Mouse (Mus musculus) splenic B cell, adult 2 months (primary cell): Measurements from ENCODE around the gene Nrxn1.

ENCODE experiments used
- DNase-seq: peaks from one replicate; pipeline ENCODE4 v3.0.0-alpha.2; 2011; ENCODE audit warnings: low read depth, low spot score
- H3K27me3 ChIP-seq: 2 replicates; pipeline ENCODE4 v1.6.1; 2012; ENCODE audit warnings: mild to moderate bottlenecking, low read length, moderate library complexity, mixed read lengths; ENCODE audit not compliant: control insufficient read depth, poor library complexity, insufficient read depth, severe bottlenecking
- H3K36me3 ChIP-seq: 2 replicates; pipeline ENCODE4 v1.6.1; 2012; ENCODE audit warnings: mild to moderate bottlenecking, low read length, moderate library complexity, mixed read lengths; ENCODE audit not compliant: control insufficient read depth, poor library complexity, insufficient read depth, severe bottlenecking

Gene Nrxn1

DNA sequence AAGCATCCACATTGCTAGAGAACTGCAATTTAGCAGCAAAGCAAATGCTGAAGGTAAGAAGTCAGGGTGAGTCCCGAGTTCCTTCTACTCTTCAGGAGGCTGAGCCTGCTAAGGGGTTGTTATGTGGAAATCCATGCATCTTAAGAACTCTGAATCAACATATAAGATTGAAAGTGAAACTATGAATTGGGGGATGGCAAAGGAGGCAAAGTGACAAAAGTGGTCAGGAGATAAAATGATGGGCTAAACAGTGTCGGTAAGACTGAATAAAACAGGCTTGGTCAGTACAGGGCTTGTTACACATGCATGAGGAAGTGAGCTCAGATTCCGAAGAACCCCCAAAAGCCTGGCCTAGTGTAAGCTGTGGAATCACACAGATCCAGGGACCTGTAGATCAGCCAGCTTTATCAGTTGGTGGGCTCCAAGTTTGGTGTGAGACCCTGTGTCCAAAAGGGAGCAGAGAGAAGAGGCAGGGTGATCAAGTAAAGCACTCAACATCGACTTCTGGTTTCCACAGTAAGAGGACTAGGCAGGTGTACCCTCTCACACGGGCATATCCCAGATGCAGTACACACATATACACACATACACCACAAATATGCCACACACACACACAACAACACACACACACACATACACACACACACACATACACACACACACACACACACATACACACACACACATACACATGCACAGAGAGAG lies 85.3 kb downstream of the Nrxn1 start:
- H3K27me3 ChIP-seq, result no peaks in the 10 kb centered on the region
- no peak for DNase-seq

DNA sequence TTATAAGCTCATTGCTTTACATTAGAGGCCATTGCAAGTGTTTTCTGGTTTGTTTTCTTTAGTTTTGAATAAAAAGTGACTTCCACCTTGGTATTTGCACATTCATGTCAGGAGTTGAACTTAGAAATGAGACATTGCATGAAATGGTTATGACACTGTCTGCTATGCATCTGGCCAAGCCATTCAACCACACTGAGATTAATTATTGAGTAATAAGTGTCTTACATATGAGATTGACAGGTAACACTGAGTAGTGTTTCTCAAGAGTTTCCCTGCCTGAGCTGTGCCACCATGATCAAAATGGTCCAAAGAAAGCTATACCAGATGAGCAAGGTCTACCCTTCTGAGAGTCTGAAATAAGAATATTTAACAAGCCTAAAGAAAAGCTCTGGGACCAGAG lies 92.5 kb downstream of the Nrxn1 start:
- no peak for DNase-seq
- Histone ChIP-seq H3K36me3 (no peaks in the 10 kb centered on the region), H3K27me3 (no peaks in the 10 kb centered on the region)

More for the DNA sequence above, 85.3 kb downstream of the Nrxn1 start:
- H3K36me3 ChIP-seq, result no peaks in the 10 kb centered on the region

DNA sequence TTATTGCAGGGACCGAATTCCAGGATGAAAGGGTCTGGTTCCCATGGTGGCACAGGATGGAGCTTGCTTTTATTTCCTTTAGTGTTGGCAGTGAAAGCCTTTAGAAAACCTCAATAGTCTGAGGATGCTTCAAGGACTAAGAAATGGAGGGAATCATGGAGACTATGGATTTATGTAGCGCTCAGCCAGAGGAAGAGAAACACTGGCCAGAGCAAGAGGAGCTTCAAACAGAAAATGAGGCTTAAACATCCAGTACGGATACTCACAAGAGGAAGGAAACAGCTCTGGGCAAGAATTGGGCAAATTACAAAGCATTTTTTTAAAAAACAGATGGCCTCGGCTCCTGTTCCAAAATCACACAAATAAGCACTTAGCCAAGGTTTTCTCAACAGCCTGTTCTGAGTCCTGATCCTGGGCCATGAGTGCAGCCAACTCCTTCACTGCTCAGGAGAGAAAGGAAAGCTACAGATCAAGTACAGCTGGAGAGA lies 93.2 kb downstream of the Nrxn1 start:
- H3K36me3 ChIP-seq, result no peaks in the 10 kb centered on the region
- no peak for DNase-seq
- H3K27me3 ChIP-seq, result no peaks in the 10 kb centered on the region

DNA sequence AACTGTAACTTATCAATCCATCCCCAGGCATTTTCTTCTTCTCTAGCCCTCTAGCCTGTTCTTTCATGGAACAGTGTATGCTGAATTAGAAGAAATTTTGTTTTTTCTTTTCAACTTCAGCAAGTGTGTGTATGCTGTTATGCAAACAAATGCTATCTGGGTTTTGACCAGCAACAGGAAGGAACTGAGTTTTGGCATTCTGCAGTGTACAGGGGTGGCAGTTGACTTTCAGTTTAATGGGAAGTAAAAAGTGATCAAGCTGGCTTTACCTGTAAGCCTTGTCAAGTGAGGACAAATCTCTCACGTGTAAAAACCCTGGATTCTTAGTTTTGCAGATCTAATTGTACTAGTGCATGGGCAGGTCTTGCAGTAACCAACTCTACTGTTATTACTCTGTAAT lies 95.2 kb downstream of the Nrxn1 start:
- no peaks in the 10 kb centered on the region for H3K27me3 ChIP-seq
- no peaks in the 10 kb centered on the region for H3K36me3 ChIP-seq
- DNase-seq, result no peak

DNA sequence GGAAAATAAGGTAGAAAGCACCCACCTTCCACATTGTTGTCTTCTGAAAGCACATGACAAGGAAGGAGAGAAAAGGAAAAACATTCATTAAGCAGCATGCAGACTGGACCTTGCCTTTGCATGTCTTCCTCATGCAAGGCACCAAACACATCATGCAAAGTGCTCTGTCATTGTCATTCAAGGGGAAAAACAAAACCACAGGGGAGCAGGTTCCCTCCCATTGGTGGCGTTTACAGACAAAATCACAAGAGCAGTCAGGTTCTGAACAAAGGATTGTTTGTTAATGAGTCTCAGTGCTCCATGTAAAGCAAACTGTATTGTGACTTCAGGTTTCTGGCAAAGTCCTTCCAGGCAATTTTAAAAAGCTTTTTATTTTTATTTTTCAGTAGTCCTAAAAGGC lies 97.4 kb downstream of the Nrxn1 start:
- Histone ChIP-seq H3K27me3 (no peaks in the 10 kb centered on the region), H3K36me3 (no peaks in the 10 kb centered on the region)
- no peak for DNase-seq

GRCm38 (mm10) chr17:90994247-90994646 lies 98.6 kb downstream of the Nrxn1 start:
- no peaks in the 10 kb centered on the region for H3K27me3 ChIP-seq
- no peaks in the 10 kb centered on the region for H3K36me3 ChIP-seq
- DNase-seq, result no peak

DNA sequence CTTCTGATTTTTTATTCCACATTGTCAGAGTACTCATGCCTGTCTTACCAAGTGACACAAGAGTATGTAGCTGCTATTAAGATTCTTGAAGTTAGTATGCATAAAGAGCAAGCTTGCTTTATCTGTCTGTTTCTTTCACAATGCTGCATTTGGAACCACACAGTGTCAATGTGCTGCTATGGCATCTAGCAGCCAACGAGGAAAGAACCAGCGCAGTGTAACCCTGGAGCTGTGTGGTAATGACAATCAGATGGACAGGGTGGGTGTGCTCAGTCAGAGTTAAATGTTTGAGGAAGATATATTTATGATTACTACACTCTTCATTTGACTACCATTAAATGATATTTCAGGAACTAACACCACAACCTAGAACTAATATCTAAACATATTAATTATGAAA lies 102.1 kb downstream of the Nrxn1 start:
- Histone ChIP-seq H3K36me3 (no peaks in the 10 kb centered on the region), H3K27me3 (no peaks in the 10 kb centered on the region)
- DNase-seq, result no peak

DNA sequence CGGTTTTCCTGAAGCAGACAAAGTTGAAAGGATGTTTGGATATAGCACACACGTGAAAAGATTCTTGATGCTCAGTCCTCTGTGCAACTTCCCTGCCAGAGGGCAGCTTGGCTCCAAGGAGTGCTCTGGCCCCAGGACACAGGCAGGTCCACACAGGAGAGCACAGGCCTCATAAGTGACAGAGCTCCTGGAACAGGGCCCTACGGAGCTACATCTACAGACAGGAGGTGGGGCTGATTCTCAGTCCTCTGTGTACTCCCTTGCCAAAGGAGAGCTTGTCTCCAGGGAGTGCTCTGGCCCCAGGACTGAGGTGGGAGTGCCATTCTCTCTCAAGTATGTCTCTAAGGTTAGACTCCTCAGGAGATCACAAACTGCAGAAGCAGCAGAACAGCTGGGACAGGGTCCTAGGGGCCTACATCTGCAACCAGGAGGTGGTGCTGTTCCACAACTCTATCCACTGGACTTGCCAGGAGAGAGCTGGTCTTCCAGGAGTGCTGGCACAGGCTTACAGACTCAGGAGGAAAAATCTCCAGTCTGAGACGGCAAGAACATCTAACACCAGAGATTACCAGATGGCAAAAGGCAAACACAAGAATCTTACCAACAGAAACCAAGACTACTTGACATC lies 129.9 kb downstream of the Nrxn1 start:
- H3K36me3 ChIP-seq, result no peaks in the 10 kb centered on the region
- no peak for DNase-seq
- no peaks in the 10 kb centered on the region for H3K27me3 ChIP-seq

DNA sequence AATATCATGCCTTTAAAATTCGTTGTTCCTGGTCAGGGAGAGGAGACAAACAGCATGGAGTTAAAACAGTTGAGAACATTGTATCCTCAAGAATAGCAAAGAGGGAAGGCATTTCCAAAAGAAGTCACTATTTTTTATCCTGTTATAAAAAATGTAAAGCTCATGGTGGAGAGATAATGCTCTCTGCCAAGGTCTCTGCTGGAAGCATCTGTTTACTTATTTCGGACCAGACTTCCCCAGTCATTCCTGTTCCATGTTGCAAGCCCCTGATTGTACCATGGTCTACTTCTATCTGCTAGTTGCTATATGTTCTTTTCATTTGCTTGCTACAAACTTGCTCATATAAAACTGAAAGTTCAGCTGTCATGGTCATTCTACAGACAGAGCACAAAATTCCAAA lies 137.7 kb downstream of the Nrxn1 start:
- no peak for DNase-seq
- Histone ChIP-seq H3K27me3 (no peaks in the 10 kb centered on the region), H3K36me3 (no peaks in the 10 kb centered on the region)

GRCm38 (mm10) chr17:90934929-90935328 lies 157.9 kb downstream of the Nrxn1 start:
- Histone ChIP-seq H3K27me3 (no peaks in the 10 kb centered on the region), H3K36me3 (no peaks in the 10 kb centered on the region)
- no peak for DNase-seq

DNA sequence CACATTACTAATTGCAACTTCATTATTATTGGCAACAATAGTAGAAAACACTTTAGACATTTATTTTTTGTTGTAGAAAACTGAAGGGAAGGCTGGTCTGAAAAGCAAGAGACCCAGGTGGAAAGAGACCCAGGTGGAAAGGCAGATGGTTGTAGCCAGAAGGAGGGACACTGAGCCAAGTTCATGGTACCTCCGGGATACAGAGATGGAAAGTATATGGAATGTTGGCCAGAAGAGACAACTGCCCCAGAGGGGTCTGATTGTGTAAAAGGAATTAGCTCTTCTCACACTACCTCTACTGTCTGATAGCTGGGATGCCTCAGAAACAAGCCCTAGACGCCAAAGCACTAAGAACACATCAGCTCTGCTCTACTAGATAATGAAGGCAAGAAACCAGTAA lies 179.6 kb downstream of the Nrxn1 start:
- Histone ChIP-seq H3K36me3 (no peaks in the 10 kb centered on the region), H3K27me3 (no peaks in the 10 kb centered on the region)
- no peak for DNase-seq

GRCm38 (mm10) chr17:90912746-90913145 lies 180.1 kb downstream of the Nrxn1 start:
- DNase-seq, result no peak
- Histone ChIP-seq H3K27me3 (no peaks in the 10 kb centered on the region), H3K36me3 (no peaks in the 10 kb centered on the region)

GRCm38 (mm10) chr17:90912341-90912740 lies 180.5 kb downstream of the Nrxn1 start:
- Histone ChIP-seq H3K27me3 (no peaks in the 10 kb centered on the region), H3K36me3 (no peaks in the 10 kb centered on the region)
- DNase-seq, result no peak

- no peak for DNase-seq
Observed at GRCm38 (mm10) chr17:90906118-90907093, 186.5 kb downstream of the Nrxn1 start.

DNA sequence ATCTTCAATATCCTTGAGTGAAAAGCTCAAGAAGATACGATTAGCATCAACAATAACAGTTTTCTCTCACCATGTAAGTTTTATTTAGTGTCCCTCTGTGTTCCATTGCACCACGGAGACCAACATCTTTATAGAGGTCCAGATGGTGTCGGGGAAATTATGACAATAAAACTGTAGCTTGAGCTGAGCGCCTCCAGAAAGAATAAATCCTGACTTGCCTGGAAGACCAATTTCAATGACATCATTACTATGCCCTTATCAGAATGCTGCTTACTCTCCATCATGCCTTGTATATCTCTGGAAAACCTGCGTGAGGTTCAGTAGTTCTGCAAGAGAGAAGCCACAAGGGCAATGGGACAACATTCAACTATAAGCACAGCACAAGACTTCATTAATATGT lies 187.7 kb downstream of the Nrxn1 start:
- no peaks in the 10 kb centered on the region for H3K36me3 ChIP-seq
- DNase-seq, result no peak
- H3K27me3 ChIP-seq, result no peaks in the 10 kb centered on the region

More at GRCm38 (mm10) chr17:90906118-90907093, 186.5 kb downstream of the Nrxn1 start:
- Histone ChIP-seq H3K27me3 (no peaks in the 10 kb centered on the region), H3K36me3 (no peaks in the 10 kb centered on the region)
